Mouse (Mus musculus): ENCODE measurements around the gene Gpr183. TPM values are rescaled to one million over a fixed set of nuclear protein-coding genes. Genes with fewer than 3 reads are reported as not detected.

Gpr183 gene
- polyA plus RNA-seq, 1 experiment from 2014 or later: 3.2 TPM

- H3K4me1 ChIP-seq: 0 out of 2 replicates have a peak, but pooled peaks cover 4% of the 10 kb centered on the region
These were observed 27.3 kb downstream of the Gpr183 start for GRCm38 (mm10) chr14:121937601-121938255.

GRCm38 (mm10) chr14:121936856-121937255, 28.1 kb downstream of the Gpr183 start:
- Histone ChIP-seq H3K36me3 (no peaks in the 10 kb centered on the region), H3K27me3 (no peaks in the 10 kb centered on the region), H3K4me3 (no peak overlapping the region), H3K4me1 (0 out of 2 replicates have a peak, but pooled peaks cover 4% of the 10 kb centered on the region), H3K9ac (no peak overlapping the region), H3K4me2 (no peak overlapping the region), H3K27ac (no peak overlapping the region), H3K9me3 (no peaks in the 10 kb centered on the region)
- 71% methylated on average over 8 of the region's 8 CpGs for WGBS
- ATAC-seq (ENCODE audit: borderline replicate concordance, extremely low read depth, low FRiP score, low TSS enrichment): no peak

More at GRCm38 (mm10) chr14:121937601-121938255, 27.3 kb downstream of the Gpr183 start:
- Histone ChIP-seq H3K4me3 (no peak overlapping the region), H3K36me3 (no peaks in the 10 kb centered on the region), H3K4me2 (no peak overlapping the region), H3K27me3 (no peaks in the 10 kb centered on the region), H3K9me3 (no peaks in the 10 kb centered on the region), H3K27ac (no peak overlapping the region), H3K9ac (no peak overlapping the region)
- 64% methylated on average over 11 of the region's 11 CpGs for whole genome bisulfite sequencing
- no peak for ATAC-seq (ENCODE audit: borderline replicate concordance, extremely low read depth, low FRiP score, low TSS enrichment)

GRCm38 (mm10) chr14:121936356-121936755, 28.6 kb downstream of the Gpr183 start:
- H3K4me1 ChIP-seq: 0 out of 2 replicates have a peak, but pooled peaks cover 4% of the 10 kb centered on the region
- no peak overlapping the region for H3K4me3 ChIP-seq
- WGBS: 96% methylated on average over 4 of the region's 4 CpGs
- no peak overlapping the region for H3K4me2 ChIP-seq
- no peak for ATAC-seq (ENCODE audit: borderline replicate concordance, extremely low read depth, low FRiP score, low TSS enrichment)
- H3K9me3 ChIP-seq: no peaks in the 10 kb centered on the region
- no peak overlapping the region for H3K9ac ChIP-seq
- no peak overlapping the region for H3K27ac ChIP-seq
- no peaks in the 10 kb centered on the region for H3K27me3 ChIP-seq
- no peaks in the 10 kb centered on the region for H3K36me3 ChIP-seq

- H3K9me3 ChIP-seq: no peaks in the 10 kb centered on the region
- WGBS: 61% methylated on average over 5 of the region's 5 CpGs
- no peaks in the 10 kb centered on the region for H3K36me3 ChIP-seq
- no peak overlapping the region for H3K4me3 ChIP-seq
- no peak overlapping the region for H3K27ac ChIP-seq
- no peak overlapping the region for H3K9ac ChIP-seq
- no peaks in the 10 kb centered on the region for H3K27me3 ChIP-seq
- H3K4me1 ChIP-seq: 0 out of 2 replicates have a peak, but pooled peaks cover 4% of the 10 kb centered on the region
- no peak overlapping the region for H3K4me2 ChIP-seq
- ATAC-seq (ENCODE audit: borderline replicate concordance, extremely low read depth, low FRiP score, low TSS enrichment): no peak
These were observed 30.4 kb downstream of the Gpr183 start for GRCm38 (mm10) chr14:121934597-121934946.

- 74% methylated on average over 7 of the region's 7 CpGs for WGBS
- H3K27ac ChIP-seq: no peak overlapping the region
- no peak overlapping the region for H3K4me3 ChIP-seq
- 0 out of 2 replicates have a peak, but pooled peaks have one; percentile 11 for ATAC-seq (ENCODE audit: borderline replicate concordance, extremely low read depth, low FRiP score, low TSS enrichment)
- H3K4me2 ChIP-seq: no peak overlapping the region
- H3K27me3 ChIP-seq: no peaks in the 10 kb centered on the region
- no peak overlapping the region for H3K9ac ChIP-seq
- no peaks in the 10 kb centered on the region for H3K36me3 ChIP-seq
- 0 out of 2 replicates have a peak, but pooled peaks cover 4% of the 10 kb centered on the region for H3K4me1 ChIP-seq
- no peaks in the 10 kb centered on the region for H3K9me3 ChIP-seq
These were observed 30.9 kb downstream of the Gpr183 start for GRCm38 (mm10) chr14:121933906-121934596.

- Histone ChIP-seq H3K9me3 (no peaks in the 10 kb centered on the region), H3K36me3 (no peaks in the 10 kb centered on the region), H3K4me2 (no peak overlapping the region), H3K4me1 (peaks cover 9% of the 10 kb centered on the region; the same call in 1 of the 2 replicates), H3K9ac (no peak overlapping the region), H3K27me3 (no peaks in the 10 kb centered on the region), H3K4me3 (no peak overlapping the region), H3K27ac (no peak overlapping the region)
- 82% methylated on average over 4 of the region's 4 CpGs for WGBS
- ATAC-seq (ENCODE audit: borderline replicate concordance, extremely low read depth, low FRiP score, low TSS enrichment): no peak
These were observed 32.8 kb downstream of the Gpr183 start for GRCm38 (mm10) chr14:121932180-121932579.

- Histone ChIP-seq H3K9ac (no peak overlapping the region), H3K36me3 (no peaks in the 10 kb centered on the region), H3K27me3 (no peaks in the 10 kb centered on the region), H3K27ac (no peak overlapping the region), H3K4me1 (peaks cover 9% of the 10 kb centered on the region; the same call in 1 of the 2 replicates), H3K9me3 (no peaks in the 10 kb centered on the region), H3K4me2 (no peak overlapping the region), H3K4me3 (no peak overlapping the region)
- no peak for ATAC-seq (ENCODE audit: borderline replicate concordance, extremely low read depth, low FRiP score, low TSS enrichment)
- WGBS: 88% methylated on average over 3 of the region's 3 CpGs
These were observed 33.4 kb downstream of the Gpr183 start for GRCm38 (mm10) chr14:121931594-121931993.

GRCm38 (mm10) chr14:121930731-121931383, 34.1 kb downstream of the Gpr183 start:
- peaks cover 9% of the 10 kb centered on the region; the same call in 1 of the 2 replicates for H3K4me1 ChIP-seq
- no peak overlapping the region for H3K27ac ChIP-seq
- ATAC-seq (ENCODE audit: borderline replicate concordance, extremely low read depth, low FRiP score, low TSS enrichment): no peak
- no peaks in the 10 kb centered on the region for H3K36me3 ChIP-seq
- H3K9me3 ChIP-seq: no peaks in the 10 kb centered on the region
- H3K9ac ChIP-seq: no peak overlapping the region
- H3K27me3 ChIP-seq: no peaks in the 10 kb centered on the region
- no peak overlapping the region for H3K4me3 ChIP-seq
- H3K4me2 ChIP-seq: no peak overlapping the region
- WGBS: 70% methylated on average over 7 of the region's 7 CpGs

- WGBS: 48% methylated on average over 12 of the region's 12 CpGs
- peak overlapping the region; percentile 28 for H3K27ac ChIP-seq
- ATAC-seq (ENCODE audit: borderline replicate concordance, extremely low read depth, low FRiP score, low TSS enrichment): no peak
- H3K4me1 ChIP-seq: peaks cover 16% of the 10 kb centered on the region
- no peak overlapping the region for H3K4me3 ChIP-seq
- no peaks in the 10 kb centered on the region for H3K9me3 ChIP-seq
- H3K4me2 ChIP-seq: no peak overlapping the region
- H3K36me3 ChIP-seq: no peaks in the 10 kb centered on the region
- H3K27me3 ChIP-seq: no peaks in the 10 kb centered on the region
- no peak overlapping the region for H3K9ac ChIP-seq
These were observed 35.6 kb downstream of the Gpr183 start for GRCm38 (mm10) chr14:121929243-121929951.

- WGBS: 41% methylated on average over 8 of the region's 8 CpGs
- Histone ChIP-seq H3K4me2 (no peak overlapping the region), H3K4me3 (no peak overlapping the region), H3K9ac (no peak overlapping the region), H3K36me3 (no peaks in the 10 kb centered on the region), H3K4me1 (peaks cover 16% of the 10 kb centered on the region), H3K9me3 (no peaks in the 10 kb centered on the region), H3K27ac (peak overlapping the region; percentile 28), H3K27me3 (no peaks in the 10 kb centered on the region)
- no peak for ATAC-seq (ENCODE audit: borderline replicate concordance, extremely low read depth, low FRiP score, low TSS enrichment)
These were observed 36.4 kb downstream of the Gpr183 start for GRCm38 (mm10) chr14:121928375-121929137.

- H3K4me2 ChIP-seq: no peak overlapping the region
- no peak overlapping the region for H3K27ac ChIP-seq
- H3K9ac ChIP-seq: no peak overlapping the region
- H3K4me3 ChIP-seq: no peak overlapping the region
- H3K9me3 ChIP-seq: no peaks in the 10 kb centered on the region
- 94% methylated on average over 8 of the region's 8 CpGs for WGBS
- H3K27me3 ChIP-seq: no peaks in the 10 kb centered on the region
- H3K4me1 ChIP-seq: peaks cover 12% of the 10 kb centered on the region
- no peaks in the 10 kb centered on the region for H3K36me3 ChIP-seq
- no peak for ATAC-seq (ENCODE audit: borderline replicate concordance, extremely low read depth, low FRiP score, low TSS enrichment)
These were observed 37.5 kb downstream of the Gpr183 start for GRCm38 (mm10) chr14:121927451-121927850.

Measured in lung, embryonic 15.5 days (tissue).